Mouse (Mus musculus): ENCODE data around the gene Rsc1a1. TPM values are rescaled to one million over a fixed set of nuclear protein-coding genes. Genes with fewer than 3 reads are reported as not detected.

Gene Rsc1a1
- 6.1 and 9.0 TPM in 2 replicates for polyA plus RNA-seq (2012; rRNA removed)

DNA sequence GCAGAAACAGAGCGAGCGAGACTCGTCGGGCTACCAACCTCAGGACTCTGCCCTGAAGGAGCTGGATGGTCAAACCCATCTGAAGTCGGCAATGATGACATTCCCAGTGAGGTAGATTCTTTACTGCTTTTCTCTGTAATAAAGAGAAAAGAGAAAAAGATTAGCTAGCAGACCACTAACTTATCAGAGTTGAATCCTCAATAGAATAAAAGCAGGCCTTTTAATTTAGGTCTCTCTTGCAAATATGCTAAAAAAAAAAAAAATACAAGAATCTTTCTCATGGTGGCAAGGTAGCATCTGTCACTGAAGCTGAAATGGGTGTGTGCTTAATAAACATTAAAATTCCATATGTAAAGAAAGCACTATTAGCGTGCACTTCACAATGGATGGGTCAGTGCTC lies at the start of gene Rsc1a1:
Gene Rsc1a1, minus strand, starts transcription at position 101 of the 400 bp plus-strand sequence.
- DNase-seq (ENCODE audit: extremely low spot score in 1 of 2, low spot score in 1 of 2) = no peak

DNA sequence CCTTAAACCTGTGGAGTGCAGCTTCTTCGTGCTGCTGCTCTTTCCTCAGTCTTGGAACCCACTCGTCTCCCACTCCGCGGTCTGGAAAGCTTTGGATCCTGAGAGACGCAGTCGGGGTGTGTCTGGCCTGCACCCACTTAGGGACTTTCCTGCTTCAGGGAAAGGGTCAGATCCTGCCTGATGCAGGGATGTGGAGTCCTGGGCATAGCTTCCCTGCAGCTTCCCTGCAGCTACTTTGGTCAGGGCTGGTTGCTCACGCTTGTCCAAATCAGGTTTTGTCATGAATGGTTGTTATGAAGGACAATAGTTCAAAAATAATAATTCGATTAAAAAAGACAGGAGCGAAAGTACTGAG lies 49.8 kb upstream of the Rsc1a1 start:
- no peak for DNase-seq (ENCODE audit: extremely low spot score in 1 of 2, low spot score in 1 of 2)

DNA sequence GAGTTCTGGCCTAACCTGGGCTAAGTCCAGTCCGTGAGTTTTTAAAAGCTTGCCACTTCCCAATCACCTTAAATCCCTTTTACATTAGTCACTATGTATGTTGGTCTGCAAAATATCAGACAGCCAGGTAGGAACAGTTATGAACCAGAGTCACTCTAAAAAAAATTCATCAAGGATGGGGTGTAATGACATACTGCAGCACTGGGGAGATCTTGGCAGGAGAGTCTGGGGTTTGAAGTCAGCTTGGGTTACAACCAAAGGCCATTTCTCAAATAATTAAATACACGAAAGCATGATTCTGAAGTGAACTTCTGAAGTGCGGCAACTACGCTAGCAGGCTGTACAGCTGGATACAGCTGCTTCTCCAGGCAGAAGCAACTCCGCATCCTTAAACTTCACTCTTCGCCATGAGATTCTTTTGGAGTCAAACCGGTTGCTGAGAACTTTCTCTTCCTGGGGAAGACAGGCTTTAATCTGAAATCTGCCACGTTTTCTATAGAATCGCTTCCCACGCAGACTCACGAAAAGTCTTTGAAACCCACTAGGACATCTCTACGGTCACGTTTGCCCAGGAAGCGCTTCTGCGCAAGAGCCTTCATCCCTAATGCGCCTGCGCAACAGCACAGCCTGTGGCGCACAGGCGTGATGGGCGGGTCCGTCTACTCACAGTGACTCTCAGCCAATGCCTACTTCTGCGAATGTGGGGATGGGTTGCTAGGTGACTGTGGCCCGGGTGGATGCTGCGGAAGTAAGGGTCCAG lies 49.2 kb upstream of the Rsc1a1 start:
- peak; percentile 92 to 96 for DNase-seq (ENCODE audit: extremely low spot score in 1 of 2, low spot score in 1 of 2)

DNA sequence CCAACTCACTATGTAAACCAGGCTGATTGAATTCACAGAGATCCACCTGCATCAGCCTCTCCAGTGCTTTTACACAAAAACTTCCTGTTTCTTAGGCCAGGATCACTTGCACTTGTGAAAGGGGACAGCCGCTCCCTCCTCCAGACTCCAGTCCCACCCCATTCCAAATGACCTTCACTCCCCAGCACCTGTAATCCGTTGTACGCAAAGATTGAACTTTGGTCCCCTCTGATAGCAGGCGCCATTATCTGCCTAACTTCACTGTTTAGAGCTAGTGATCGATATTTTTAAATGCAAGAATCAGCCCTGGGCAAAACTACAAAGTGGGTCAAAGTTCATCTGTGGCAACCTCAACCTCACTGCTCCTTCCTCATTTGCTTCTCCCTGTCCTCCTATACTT lies 46.4 kb upstream of the Rsc1a1 start:
- DNase-seq (ENCODE audit: extremely low spot score in 1 of 2, low spot score in 1 of 2) = no peak

DNA sequence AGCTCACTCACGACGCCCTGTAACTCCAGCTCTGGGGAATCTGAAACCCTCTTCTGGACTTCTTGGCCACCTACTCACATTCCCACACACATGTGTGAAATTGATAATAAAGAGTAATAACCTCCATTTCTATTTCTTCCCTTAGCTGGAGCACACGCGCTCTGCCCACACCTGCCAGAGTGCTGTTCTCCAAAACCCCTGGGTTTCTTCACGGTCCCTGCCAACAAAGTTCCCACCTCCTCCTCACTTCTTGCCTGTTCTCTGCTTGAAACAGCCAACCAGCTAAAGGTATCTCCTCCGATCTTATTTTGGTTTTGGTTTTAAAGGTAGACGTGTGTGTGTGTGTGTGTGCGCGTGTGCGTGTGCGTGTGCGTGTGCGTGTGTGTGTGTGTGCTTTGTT lies 45.0 kb upstream of the Rsc1a1 start:
- DNase-seq (ENCODE audit: extremely low spot score in 1 of 2, low spot score in 1 of 2) = peak in 1 of 2 experiments; percentile 63

DNA sequence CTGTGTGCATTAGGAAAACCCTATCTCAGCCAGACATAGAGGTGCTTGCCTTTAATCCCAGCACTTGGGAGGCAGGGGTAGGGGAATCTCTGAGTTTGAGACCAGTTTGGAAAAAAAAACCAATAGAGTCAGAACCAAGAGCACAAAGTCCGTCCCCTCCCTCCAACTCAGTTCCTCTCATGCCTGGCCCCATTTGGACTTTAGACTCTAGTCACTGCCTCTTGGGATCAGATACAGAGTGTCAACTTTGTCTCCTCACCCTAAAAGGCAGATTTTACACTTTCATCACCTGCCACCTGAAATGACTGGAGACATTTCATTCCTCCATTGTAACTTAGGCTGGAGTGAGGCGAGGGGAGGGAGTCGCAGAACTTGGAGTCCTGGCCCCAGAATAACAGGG lies 43.9 kb upstream of the Rsc1a1 start:
- DNase-seq (ENCODE audit: extremely low spot score in 1 of 2, low spot score in 1 of 2) = no peak

DNA sequence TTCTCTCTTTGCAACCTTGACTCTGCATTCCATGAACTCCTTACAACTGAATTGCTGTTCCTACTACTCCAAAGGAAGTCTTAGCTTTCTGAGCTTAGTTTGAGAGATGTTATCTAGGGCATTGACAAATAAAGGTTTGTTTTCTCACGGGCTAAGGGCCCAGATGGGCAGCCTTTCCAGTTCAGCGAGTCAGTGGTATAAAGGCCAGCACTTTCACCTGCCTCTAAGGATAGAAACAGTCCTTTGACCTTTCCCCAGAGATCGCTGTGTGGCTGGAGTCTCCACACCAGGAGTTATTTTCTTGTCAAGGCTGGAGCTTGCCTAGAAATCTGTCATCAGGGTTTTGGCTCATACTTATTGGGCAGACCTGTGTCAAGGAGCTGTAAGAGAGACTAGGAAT lies 40.3 kb upstream of the Rsc1a1 start:
- no peak for DNase-seq (ENCODE audit: extremely low spot score in 1 of 2, low spot score in 1 of 2)

- DNase-seq (ENCODE audit: extremely low spot score in 1 of 2, low spot score in 1 of 2) = no peak
Observed at GRCm38 (mm10) chr4:141725277-141725676, 39.9 kb upstream of the Rsc1a1 start.

DNA sequence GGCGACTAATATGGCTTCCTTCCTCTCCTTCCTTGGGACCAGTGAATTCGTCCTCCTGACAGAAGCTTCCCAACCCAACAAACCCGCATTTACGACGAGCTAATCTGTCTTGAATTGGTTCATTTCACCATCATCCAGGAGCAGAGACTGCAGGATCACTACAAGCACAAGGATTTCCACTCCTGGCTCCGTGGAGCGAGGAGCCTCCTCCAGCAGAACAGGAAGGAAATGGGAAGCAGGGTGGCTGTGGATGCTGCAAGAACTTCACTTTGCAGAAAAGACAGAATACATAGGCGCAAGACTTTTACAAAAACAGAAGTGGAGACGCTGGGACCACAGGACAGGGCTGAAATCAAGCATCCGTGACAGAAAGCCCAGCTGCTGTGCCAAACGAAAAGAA lies 39.2 kb upstream of the Rsc1a1 start:
- no peak for DNase-seq (ENCODE audit: extremely low spot score in 1 of 2, low spot score in 1 of 2)

DNA sequence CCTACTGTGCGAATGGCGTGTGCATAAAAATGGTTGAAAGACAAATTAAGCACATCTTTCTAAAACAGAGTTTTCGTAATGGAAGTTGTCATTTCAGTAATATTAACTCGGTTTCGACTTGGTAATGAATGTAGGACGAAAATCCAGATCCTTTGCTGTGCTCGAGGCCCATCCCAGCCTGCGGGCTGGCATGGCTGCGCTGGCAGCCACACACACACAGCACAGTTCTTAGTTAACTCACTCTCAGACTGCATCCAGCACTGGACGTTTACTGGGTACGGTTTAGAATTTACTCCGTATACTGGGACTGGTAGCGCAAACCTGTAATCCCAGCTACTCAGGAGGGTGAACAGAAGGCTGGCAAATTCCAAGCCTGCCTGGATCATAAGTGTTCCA lies 38.3 kb upstream of the Rsc1a1 start:
- peak in 1 of 2 experiments; percentile 16 for DNase-seq (ENCODE audit: extremely low spot score in 1 of 2, low spot score in 1 of 2)

GRCm38 (mm10) chr4:141722731-141723672 lies 37.6 kb upstream of the Rsc1a1 start, which contains the start of gene Ddi2:
Gene Ddi2, minus strand, starts transcription at chr4:141723419.
- DNase-seq (ENCODE audit: extremely low spot score in 1 of 2, low spot score in 1 of 2) = peak; percentile 65 to 91

DNA sequence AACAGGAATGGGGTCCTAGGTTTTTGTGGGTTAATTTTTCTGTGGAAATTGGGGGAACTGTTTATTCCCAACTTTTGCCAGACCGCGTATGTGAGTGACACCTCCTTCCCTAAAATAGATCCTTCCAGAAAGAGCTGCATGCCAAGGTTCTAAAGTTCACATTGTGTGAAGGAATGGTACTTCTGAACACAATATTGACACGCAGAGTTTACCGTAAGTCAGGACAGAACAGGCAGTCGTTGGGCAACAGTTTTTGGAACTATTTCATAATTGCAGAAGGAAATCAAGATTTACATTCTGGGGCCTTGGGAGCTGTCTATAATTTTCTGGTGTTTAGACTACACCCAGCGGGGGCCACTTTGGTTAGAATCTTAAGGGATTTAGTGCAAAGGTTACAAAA lies 36.6 kb upstream of the Rsc1a1 start:
- no peak for DNase-seq (ENCODE audit: extremely low spot score in 1 of 2, low spot score in 1 of 2)

- no peak for DNase-seq (ENCODE audit: extremely low spot score in 1 of 2, low spot score in 1 of 2)
Observed at GRCm38 (mm10) chr4:141720761-141721523, 35.5 kb upstream of the Rsc1a1 start.

- no peak for DNase-seq (ENCODE audit: extremely low spot score in 1 of 2, low spot score in 1 of 2)
Observed at GRCm38 (mm10) chr4:141719304-141719703, 33.9 kb upstream of the Rsc1a1 start.

- DNase-seq (ENCODE audit: extremely low spot score in 1 of 2, low spot score in 1 of 2) = no peak
Observed at GRCm38 (mm10) chr4:141717633-141718032, 32.2 kb upstream of the Rsc1a1 start.

DNA sequence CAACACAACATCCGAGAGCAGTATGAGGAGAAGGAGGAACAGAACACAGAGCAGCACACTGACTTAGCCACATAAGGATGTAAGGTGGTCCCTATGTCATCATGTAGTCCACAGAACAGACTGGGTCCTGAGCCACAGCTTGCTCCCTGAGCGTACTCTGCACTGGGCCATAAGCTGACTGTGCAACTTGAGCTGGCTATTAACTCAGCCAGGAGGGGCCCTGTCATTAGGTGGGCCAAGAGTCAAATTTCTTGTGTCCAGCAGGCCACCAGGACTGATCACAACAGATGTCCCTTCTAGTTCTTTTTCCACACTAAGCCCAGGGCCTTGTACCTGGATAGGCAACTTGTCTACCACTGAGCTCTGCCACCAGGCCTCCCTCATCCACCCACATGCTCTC lies 29.6 kb upstream of the Rsc1a1 start:
- no peak for DNase-seq (ENCODE audit: extremely low spot score in 1 of 2, low spot score in 1 of 2)

- no peak for DNase-seq (ENCODE audit: extremely low spot score in 1 of 2, low spot score in 1 of 2)
Observed at GRCm38 (mm10) chr4:141713598-141714142, 28.3 kb upstream of the Rsc1a1 start.

- peak in 1 of 2 experiments; percentile 47 for DNase-seq (ENCODE audit: extremely low spot score in 1 of 2, low spot score in 1 of 2)
Observed at GRCm38 (mm10) chr4:141711250-141711649, 25.9 kb upstream of the Rsc1a1 start.

GRCm38 (mm10) chr4:141708971-141709370 lies 23.6 kb upstream of the Rsc1a1 start:
- no peak for DNase-seq (ENCODE audit: extremely low spot score in 1 of 2, low spot score in 1 of 2)

DNA sequence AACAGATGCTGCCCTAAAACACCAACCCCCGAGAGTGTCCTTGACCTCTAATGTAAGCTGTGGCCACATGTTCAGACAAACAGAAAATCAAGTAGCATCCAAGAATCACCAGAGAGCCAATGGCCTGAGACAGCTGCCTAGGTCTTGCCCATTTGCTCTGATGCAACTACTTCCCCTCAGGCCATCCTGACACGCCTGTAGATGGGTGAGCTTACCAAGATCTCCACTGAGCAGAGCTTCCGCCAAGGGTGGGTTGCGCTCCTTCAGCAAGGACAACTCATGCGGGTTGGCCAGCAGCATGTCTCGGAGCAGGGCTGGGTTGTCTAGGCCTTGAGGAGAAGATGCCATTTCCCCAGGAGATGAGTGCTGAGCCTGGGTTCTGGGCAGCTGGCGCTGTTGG lies 22.6 kb upstream of the Rsc1a1 start:
- DNase-seq (ENCODE audit: extremely low spot score in 1 of 2, low spot score in 1 of 2) = no peak

DNA sequence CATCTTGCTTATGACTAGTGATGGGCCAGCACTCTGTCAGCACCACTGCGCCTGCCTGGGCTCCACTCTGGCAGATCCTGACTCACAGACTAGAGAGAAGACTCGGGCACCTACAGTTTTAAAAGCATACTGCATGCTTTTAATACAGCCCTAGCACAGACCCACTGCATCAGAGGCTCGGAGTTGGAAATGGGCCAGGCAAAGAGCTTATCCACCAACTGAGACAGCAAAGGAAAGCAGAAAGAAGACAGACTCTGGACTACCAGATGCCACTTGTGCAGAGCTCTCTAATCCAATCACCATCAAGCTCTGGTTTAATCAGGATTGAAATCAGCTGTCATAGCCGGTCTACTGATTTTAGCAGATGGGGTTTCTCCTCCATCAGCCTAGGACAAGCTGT lies 19.9 kb upstream of the Rsc1a1 start:
- peak; percentile 63 to 74 for DNase-seq (ENCODE audit: extremely low spot score in 1 of 2, low spot score in 1 of 2)
